Mouse (Mus musculus) forebrain, embryonic 14.5 days (tissue): ENCODE measurements around the gene Omt2b. TPM values are rescaled to one million over a fixed set of nuclear protein-coding genes. Genes with fewer than 3 reads are reported as not detected.

Source experiments
- polyA plus RNA-seq: library from polyadenylated mRNA; unstranded; fragments of >200 nt; fragmentation: Nextera tagmentation; extraction: Ambion mirVana; gene quantifications from 2 replicates; pipeline ENCODE4 v1.2.1, GENCODE M21; 2014

Omt2b gene
- polyA plus RNA-seq, 1 experiment from 2014 or later, result not detected

Other genes with a start within 250 kb of the Omt2b start
- 50.3 and 53.0 TPM in 2 replicates for gene Fbxo9, start 218.5 kb upstream of the Omt2b start, polyA plus RNA-seq
- 30.6 and 33.8 TPM in 2 replicates for gene Ick, start 218.4 kb upstream of the Omt2b start, polyA plus RNA-seq
- 22.2 and 24.1 TPM in 2 replicates for gene Gsta4, start 144.8 kb upstream of the Omt2b start, polyA plus RNA-seq
- not detected in 2 replicates for gene Gsta1, start 96.9 kb upstream of the Omt2b start, polyA plus RNA-seq
- gene Gm3776, start 70.5 kb upstream of the Omt2b start, polyA plus RNA-seq, result not detected in 2 replicates
- gene Gm10639, start 37.7 kb upstream of the Omt2b start, polyA plus RNA-seq, result not detected in 2 replicates
- not detected in 2 replicates for gene Omt2a, start 12.8 kb upstream of the Omt2b start, polyA plus RNA-seq
- not detected in 2 replicates for gene Gsta2, start 28.2 kb downstream of the Omt2b start, polyA plus RNA-seq
- gene Dppa5a, start 40.6 kb downstream of the Omt2b start, polyA plus RNA-seq, result 2.1 and 2.8 TPM in 2 replicates
- gene Ooep, start 51.1 kb downstream of the Omt2b start, polyA plus RNA-seq, result 5.6 and 7.3 TPM in 2 replicates
- gene Ddx43, start 68.2 kb downstream of the Omt2b start, polyA plus RNA-seq, result 0.08 TPM in 1 of 2 replicates, not detected in the other
- 0.50 and 0.51 TPM in 2 replicates for gene Cgas, start 115.6 kb downstream of the Omt2b start, polyA plus RNA-seq
- 23.0 and 25.5 TPM in 2 replicates for gene Mto1, start 120.6 kb downstream of the Omt2b start, polyA plus RNA-seq
- gene Gm17324, start 121.2 kb downstream of the Omt2b start, polyA plus RNA-seq, result 0.52 and 0.56 TPM in 2 replicates
- 4,517 and 5,265 TPM in 2 replicates for gene Eef1a1, start 161.6 kb downstream of the Omt2b start, polyA plus RNA-seq